Mouse (Mus musculus) ES-E14 (cell line): Measurements from ENCODE around the gene Mroh2b. TPM values are rescaled to one million over a fixed set of nuclear protein-coding genes. Genes with fewer than 3 reads are reported as not detected.

Experiments used
- DNase-seq: peaks from one replicate; pipeline ENCODE4 v3.0.0-alpha.2; 2013; ENCODE audit warnings: low read depth, low spot score
- H3K27ac ChIP-seq: 2 replicates; pipeline ENCODE4 v1.5.1; 2012; ENCODE audit warnings: low read depth, mild to moderate bottlenecking, low read length, moderate library complexity, mixed read lengths; ENCODE audit not compliant: poor library complexity, insufficient read depth, severe bottlenecking
- H3K36me3 ChIP-seq: 2 replicates; pipeline ENCODE4 v1.6.1; 2012; ENCODE audit warnings: mild to moderate bottlenecking, low read length, moderate library complexity, mixed read lengths; ENCODE audit not compliant: control insufficient read depth, poor library complexity, insufficient read depth, severe bottlenecking
- H3K4me1 ChIP-seq, 2 experiments: fragments of 150-350 bp in 1 of 2; sonication (generic) in 1 of 2; 2 replicates each; pipeline ENCODE4 v1.6.1; 2012; ENCODE audit warnings: low read length in 2 of 2, mild to moderate bottlenecking in 1 of 2, mixed read lengths in 1 of 2; ENCODE audit not compliant: control insufficient read depth in 2 of 2, insufficient read depth in 2 of 2, poor library complexity in 1 of 2
- H3K4me3 ChIP-seq, 2 experiments: fragments of 150-350 bp in 1 of 2; sonication (generic) in 1 of 2; 2 replicates each; pipeline ENCODE4 v1.5.1; 2012; ENCODE audit warnings: low read length in 2 of 2, low read depth in 1 of 2, mild to moderate bottlenecking in 1 of 2, mixed read lengths in 1 of 2; ENCODE audit not compliant: insufficient read depth in 1 of 2, poor library complexity in 1 of 2, severe bottlenecking in 1 of 2
- H3K9ac ChIP-seq: 2 replicates; pipeline ENCODE4 v1.6.1; 2012; ENCODE audit warnings: low read depth, mild to moderate bottlenecking, low read length, mixed read lengths; ENCODE audit not compliant: poor library complexity, insufficient read depth, severe bottlenecking
- H3K9me3 ChIP-seq: fragments of 150-350 bp; sonication (generic); 2 replicates; pipeline ENCODE4 v1.6.1; 2012; ENCODE audit warnings: low read depth, mild to moderate bottlenecking, low read length; ENCODE audit not compliant: control insufficient read depth, insufficient read depth
- CHD2 ChIP-seq: IDR thresholded peaks from 2 replicates; pipeline ENCODE4 v1.6.1; 2014; ENCODE audit warnings: mild to moderate bottlenecking, low read depth, low read length, inconsistent platforms
- HCFC1 ChIP-seq: IDR thresholded peaks from 2 replicates; pipeline ENCODE4 v1.6.1; 2012; ENCODE audit warnings: low read length, inconsistent platforms, borderline replicate concordance; ENCODE audit not compliant: insufficient read depth
- MAFK ChIP-seq: IDR thresholded peaks from 2 replicates; pipeline ENCODE4 v1.6.1; 2014; ENCODE audit warnings: mild to moderate bottlenecking, low read depth, low read length, inconsistent platforms; ENCODE audit not compliant: insufficient read depth
- ZC3H11A ChIP-seq: IDR thresholded peaks from 2 replicates; pipeline ENCODE4 v1.6.1; 2012; ENCODE audit warnings: low read depth, mild to moderate bottlenecking, inconsistent platforms, low read length, borderline replicate concordance
- ZNF384 ChIP-seq: IDR thresholded peaks from 2 replicates; pipeline ENCODE4 v1.6.1; 2012; ENCODE audit warnings: low read depth, low read length, inconsistent platforms
- in situ Hi-C, 2 experiments: fragments of 600-800 bp; cut with MboI; formaldehyde crosslinking; loops; one replicate each; pipeline ENCODE4 v1.15.1; 2025; ENCODE audit warnings: low sequenced_read_pairs in 2 of 2, inconsistent platforms in 1 of 2; ENCODE audit not compliant: unreplicated experiment in 2 of 2
- total RNA-seq: library from RNA; depleted of rRNA; stranded (reverse); fragments of 300-350 nt; gene quantifications from 2 replicates; pipeline ENCODE4 v1.2.3, GENCODE M21; 2012; rRNA removed

Gene Mroh2b
- total RNA-seq, 1 experiment = 0.40 TPM

GRCm38 (mm10) chr15:5002903-5003302, 104.4 kb downstream of the Mroh2b start:
- Histone ChIP-seq H3K36me3 (no peaks in the 10 kb centered on the region), H3K4me1 (no peaks in the 10 kb centered on the region), H3K9me3 (no peaks in the 10 kb centered on the region), H3K27ac (no peak overlapping the region), H3K9ac (no peak overlapping the region), H3K4me3 (no peak overlapping the region)
- in situ Hi-C loops = no loop called here
- TF ChIP-seq CHD2 (no peak), MAFK (no peak)
- no peak for DNase-seq

DNA sequence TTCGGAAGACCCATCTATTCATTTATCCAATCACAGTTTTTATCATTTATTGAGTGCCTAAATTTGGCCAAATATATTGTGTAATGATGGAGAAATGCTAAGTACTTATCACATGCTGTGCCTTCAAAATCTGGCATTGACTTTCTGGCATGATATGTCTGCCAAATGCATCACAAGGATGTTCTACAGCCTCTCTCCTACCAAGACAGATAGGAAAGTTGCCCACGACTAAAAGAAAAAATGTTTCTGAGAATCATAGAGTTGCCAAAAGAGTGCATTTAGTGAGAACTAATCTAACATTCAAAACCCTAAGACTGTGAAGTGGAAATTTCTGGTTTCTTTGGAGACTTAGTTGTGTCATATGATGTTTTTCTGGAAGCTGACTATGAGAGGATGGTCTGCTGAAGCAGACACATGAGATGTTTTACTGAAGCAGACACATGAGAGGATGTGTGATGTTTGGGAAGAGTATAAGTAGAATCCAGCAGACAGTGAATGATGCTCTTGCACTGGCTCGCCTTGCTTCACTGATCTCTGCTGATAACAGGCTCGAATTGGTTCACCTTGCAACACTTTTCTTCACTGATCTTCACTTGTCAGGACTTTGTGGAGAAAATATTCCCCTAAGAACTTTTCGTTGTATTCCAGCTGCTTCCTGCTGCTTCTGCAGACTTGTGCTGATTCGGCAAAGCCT, 105.1 kb downstream of the Mroh2b start:
- no peak overlapping the region for H3K9ac ChIP-seq
- no peaks in the 10 kb centered on the region for H3K4me1 ChIP-seq
- H3K27ac ChIP-seq = no peak overlapping the region
- no peak for DNase-seq
- no peaks in the 10 kb centered on the region for H3K36me3 ChIP-seq
- no peak overlapping the region for H3K4me3 ChIP-seq
- in situ Hi-C loops = no loop called here
- H3K9me3 ChIP-seq = no peaks in the 10 kb centered on the region
- TF ChIP-seq ZNF384 (no peak), MAFK (no peak), ZC3H11A (no peak), HCFC1 (no peak), CHD2 (no peak)

DNA sequence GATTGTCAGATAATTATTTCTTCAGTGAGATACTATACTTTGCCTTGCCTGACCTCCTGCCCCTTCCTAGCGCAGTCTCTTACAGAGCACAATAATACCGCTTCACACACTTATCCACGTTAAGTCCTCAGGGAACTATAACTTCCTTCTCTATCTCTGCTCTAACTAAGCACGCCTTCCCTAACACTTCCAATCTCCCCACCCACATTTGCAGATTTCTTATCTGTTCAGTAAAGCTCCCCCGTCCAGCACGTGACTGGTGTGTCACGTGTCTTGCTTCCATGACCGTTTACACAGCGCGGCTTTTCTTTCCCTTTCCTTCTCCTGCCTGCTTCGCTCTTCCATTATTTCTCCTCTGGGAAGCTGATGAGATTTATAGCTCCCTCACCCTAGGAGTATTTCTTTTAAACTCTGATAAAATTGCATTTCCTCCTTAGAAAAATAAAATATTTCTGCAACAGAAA, 111.1 kb downstream of the Mroh2b start:
- H3K27ac ChIP-seq = no peak overlapping the region
- H3K4me1 ChIP-seq = no peaks in the 10 kb centered on the region
- TF ChIP-seq ZNF384 = peak; percentile 81; the same call in 1 of the 2 replicates
- no peak for TF ChIP-seq HCFC1
- no peak overlapping the region for H3K9ac ChIP-seq
- no peaks in the 10 kb centered on the region for H3K36me3 ChIP-seq
- DNase-seq = no peak
- no peak overlapping the region for H3K4me3 ChIP-seq
- in situ Hi-C loops = no loop called here
- H3K9me3 ChIP-seq = no peaks in the 10 kb centered on the region

Other genes with a start within 250 kb of the Mroh2b start
- not detected in 2 replicates for gene C6, start 171.6 kb upstream of the Mroh2b start, total RNA-seq
- gene C7, start 165.0 kb downstream of the Mroh2b start, total RNA-seq = 0.16 and 0.18 TPM in 2 replicates
- 0.18 and 0.37 TPM in 2 replicates for gene Card6, start 209.8 kb downstream of the Mroh2b start, total RNA-seq
- gene Rpl37, start 217.9 kb downstream of the Mroh2b start, total RNA-seq = 1,373 and 1,829 TPM in 2 replicates
- 9.7 and 12.9 TPM in 2 replicates for gene Prkaa1, start 245.1 kb downstream of the Mroh2b start, total RNA-seq